Mouse (Mus musculus) ES-E14 (cell line): ENCODE measurements around the gene Fbxo39.

ENCODE experiments used
- CHD2 ChIP-seq: IDR thresholded peaks from 2 replicates; pipeline ENCODE4 v1.6.1; 2014; ENCODE audit warnings: mild to moderate bottlenecking, low read depth, low read length, inconsistent platforms
- HCFC1 ChIP-seq: IDR thresholded peaks from 2 replicates; pipeline ENCODE4 v1.6.1; 2012; ENCODE audit warnings: low read length, inconsistent platforms, borderline replicate concordance; ENCODE audit not compliant: insufficient read depth
- MAFK ChIP-seq: IDR thresholded peaks from 2 replicates; pipeline ENCODE4 v1.6.1; 2014; ENCODE audit warnings: mild to moderate bottlenecking, low read depth, low read length, inconsistent platforms; ENCODE audit not compliant: insufficient read depth
- ZC3H11A ChIP-seq: IDR thresholded peaks from 2 replicates; pipeline ENCODE4 v1.6.1; 2012; ENCODE audit warnings: low read depth, mild to moderate bottlenecking, inconsistent platforms, low read length, borderline replicate concordance
- ZNF384 ChIP-seq: IDR thresholded peaks from 2 replicates; pipeline ENCODE4 v1.6.1; 2012; ENCODE audit warnings: low read depth, low read length, inconsistent platforms

DNA sequence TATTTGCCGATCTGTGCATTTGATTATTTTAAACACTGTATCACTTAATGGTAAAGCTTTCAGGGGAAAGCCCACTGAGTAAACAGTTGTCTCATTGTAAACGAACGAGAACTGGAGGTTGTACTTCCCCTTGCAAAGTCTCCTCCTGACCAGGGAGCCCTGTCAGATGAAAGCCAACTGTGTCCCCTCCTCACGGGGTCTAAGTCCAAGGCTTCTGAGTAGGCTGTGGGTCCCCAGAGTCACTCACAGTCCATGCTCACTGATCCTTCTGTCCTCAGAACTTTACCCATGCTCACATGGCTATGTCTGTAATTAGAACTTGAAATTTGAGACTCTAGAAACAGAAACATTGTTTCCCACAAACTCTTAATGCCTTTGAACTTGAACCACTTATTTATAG, 35.4 kb downstream of the Fbxo39 start:
- TF ChIP-seq ZNF384 (no peak), CHD2 (no peak), HCFC1 (no peak), ZC3H11A (no peak), MAFK (no peak)
